Mouse (Mus musculus): ENCODE results near the gene Clic5.

Gene Clic5

GRCm38 (mm10) chr17:44192981-44193380 lies 4.6 kb downstream of the Clic5 start:
- no peak for DNase-seq (ENCODE audit: low spot score in 2 of 2)

- no peak for DNase-seq (ENCODE audit: low spot score in 2 of 2)
Observed at GRCm38 (mm10) chr17:44199158-44199557, 10.8 kb downstream of the Clic5 start.

DNA sequence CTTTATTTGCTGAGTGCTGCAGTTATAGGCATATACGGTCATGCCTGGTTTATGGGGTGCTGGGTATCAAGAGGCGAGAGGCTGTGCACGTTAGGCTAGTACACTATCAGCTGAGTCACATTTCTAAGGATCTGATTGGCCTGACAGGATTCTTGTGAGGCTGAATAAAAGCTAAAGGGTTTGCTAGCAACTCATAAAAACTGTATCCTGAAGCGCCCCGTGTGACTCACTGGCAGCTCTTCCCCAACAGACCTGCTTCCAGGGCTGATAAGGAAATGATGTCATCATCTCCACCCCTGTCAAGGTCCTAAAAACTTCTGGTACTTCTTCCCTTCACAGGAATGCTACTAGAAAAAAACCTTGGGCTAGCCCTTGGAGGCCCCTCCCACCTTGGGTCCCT lies 14.6 kb downstream of the Clic5 start:
- no peak for DNase-seq (ENCODE audit: low spot score in 2 of 2)

DNA sequence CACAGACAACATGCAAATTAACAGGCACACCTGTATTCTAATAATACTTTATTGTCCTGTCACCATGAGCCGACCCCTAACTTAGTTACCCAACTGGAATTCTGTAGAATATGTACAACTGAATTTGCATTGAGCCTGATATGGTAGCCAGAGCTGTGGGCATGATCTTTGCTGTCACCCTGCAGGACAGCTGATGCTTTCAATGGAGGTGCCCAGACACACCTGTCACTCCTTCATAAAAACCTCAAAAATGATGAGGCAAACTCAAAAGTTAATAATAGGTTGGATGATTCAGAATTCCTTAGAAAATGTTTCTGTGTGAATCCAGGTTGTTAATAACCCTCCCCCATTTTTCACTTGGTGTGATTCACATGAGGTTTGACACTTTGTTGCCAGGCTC lies 16.4 kb downstream of the Clic5 start:
- DNase-seq (ENCODE audit: low spot score in 2 of 2) = no peak

DNA sequence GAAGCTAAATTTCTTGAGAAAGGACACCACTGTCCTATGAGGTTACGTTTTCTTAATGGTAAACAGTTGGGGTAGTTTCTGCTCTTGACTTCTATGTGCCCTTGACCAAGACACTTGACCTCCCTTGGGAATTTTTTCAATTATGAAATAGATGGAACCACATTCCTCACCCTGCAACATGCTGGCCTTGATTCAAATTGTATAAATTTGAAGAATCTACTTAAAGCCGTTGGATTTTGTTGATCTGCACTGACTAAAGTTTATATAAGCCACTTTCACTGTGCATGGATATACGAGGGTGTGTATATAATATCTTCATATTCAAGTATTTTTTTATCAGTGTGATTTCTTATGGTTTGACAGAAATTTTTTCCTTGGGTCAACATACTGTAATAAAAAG lies 17.2 kb downstream of the Clic5 start:
- no peak for DNase-seq (ENCODE audit: low spot score in 2 of 2)

GRCm38 (mm10) chr17:44208900-44209299 lies 20.5 kb downstream of the Clic5 start:
- DNase-seq (ENCODE audit: low spot score in 2 of 2) = no peak

- no peak for DNase-seq (ENCODE audit: low spot score in 2 of 2)
Observed at GRCm38 (mm10) chr17:44212960-44213619, 24.7 kb downstream of the Clic5 start.

DNA sequence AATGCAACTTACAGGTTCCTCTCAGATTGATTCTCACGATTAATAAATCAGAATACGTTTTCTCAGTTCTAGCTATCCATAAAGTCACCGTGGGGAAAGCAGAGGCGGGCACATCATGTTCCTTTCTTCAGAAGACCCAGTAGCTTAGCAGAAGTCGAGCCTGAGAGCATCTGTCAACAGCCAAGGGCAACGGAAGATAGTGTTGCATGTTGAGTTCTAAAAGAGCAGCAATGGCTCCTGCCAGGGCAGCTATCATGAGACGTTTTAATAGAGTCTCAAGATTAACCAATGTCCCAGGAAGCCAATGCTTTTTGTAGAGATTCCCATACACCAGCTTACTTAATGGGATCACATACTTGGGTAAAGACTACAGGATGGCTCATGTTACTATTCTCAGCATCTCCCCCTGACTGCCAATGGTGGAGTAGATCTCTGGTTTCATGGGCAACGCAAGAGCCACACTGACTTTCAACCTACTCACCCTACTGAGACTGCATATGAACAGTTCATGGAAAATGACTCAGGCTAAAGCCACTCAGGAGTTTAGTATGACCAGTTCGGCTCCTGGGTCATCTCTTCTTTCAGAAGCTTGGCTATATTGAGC lies 26.9 kb downstream of the Clic5 start:
- DNase-seq (ENCODE audit: low spot score in 2 of 2) = no peak

GRCm38 (mm10) chr17:44217185-44217584 lies 28.8 kb downstream of the Clic5 start:
- DNase-seq (ENCODE audit: low spot score in 2 of 2) = no peak

DNA sequence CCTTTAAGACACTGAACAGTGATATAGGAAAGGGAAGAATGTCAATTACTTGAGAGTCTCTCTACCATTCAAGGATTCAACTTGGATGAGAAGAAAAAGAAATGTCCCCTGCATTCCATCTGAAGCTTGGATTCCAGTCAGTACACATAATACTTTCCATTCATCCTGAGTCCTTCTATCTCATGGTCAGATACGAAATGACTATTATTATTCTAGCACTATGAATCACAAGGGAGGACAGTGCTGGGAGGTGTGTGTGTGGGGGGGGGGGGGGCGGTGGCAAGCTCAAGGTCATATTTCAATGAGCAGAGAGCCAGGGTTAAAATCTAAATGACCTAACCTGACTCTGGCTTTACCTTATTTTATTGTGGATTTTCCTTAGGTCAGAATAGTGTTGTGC lies 31.6 kb downstream of the Clic5 start:
- no peak for DNase-seq (ENCODE audit: low spot score in 2 of 2)

GRCm38 (mm10) chr17:44228428-44228827 lies 40.0 kb downstream of the Clic5 start:
- DNase-seq (ENCODE audit: low spot score in 2 of 2) = no peak

DNA sequence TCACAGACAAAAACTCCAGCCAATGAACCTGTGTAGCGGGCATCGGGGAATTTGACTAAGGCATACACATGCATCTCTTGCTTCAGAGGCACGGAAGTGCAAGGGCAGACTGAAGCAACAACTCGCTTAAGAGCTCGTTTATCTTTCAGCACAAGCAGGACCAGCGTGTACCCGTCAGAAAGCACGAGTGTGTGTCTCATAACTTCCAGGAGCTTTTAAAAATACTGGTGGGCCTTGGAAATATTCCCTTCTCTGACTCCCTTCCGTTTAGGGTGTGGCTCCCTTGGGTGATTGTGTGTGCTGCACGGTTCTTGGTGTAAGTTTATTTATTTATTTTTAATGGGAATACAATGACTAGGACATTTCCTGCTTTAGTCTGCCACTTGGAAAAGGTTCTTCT lies 41.7 kb downstream of the Clic5 start:
- no peak for DNase-seq (ENCODE audit: low spot score in 2 of 2)

DNA sequence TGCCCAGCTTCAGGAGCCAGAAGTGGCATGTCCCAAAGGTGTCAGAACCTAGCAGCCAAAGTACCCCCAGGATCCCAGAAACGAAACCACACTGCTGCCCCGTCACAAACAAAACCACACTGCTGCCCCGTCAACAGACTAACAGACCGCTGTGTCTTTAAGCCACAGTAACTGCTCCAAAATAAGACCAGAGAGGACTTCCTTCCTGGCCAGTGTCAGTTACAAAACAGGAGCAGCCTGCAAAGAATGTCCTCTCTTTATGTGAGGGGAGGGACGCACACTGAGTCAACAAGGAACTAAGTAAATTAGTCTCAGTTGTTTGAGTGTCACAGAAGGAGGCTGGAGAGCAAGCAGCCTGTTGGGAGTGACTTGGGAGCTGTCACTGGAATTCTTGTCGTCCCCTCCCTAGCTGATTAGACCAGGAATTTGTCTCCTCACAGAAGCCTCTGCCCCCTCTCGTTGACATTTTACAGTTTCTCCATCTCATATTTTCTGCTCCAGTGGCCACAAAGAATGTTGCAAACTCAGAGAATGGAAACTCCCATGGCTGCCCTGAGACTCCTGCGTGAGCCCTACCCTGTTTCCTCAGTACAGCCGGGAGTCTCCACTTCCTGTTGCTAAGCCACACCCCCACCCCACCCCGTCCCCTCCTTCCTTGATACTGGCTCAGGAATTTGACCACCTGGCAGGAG lies 50.8 kb downstream of the Clic5 start:
- DNase-seq (ENCODE audit: low spot score in 2 of 2) = no peak

DNA sequence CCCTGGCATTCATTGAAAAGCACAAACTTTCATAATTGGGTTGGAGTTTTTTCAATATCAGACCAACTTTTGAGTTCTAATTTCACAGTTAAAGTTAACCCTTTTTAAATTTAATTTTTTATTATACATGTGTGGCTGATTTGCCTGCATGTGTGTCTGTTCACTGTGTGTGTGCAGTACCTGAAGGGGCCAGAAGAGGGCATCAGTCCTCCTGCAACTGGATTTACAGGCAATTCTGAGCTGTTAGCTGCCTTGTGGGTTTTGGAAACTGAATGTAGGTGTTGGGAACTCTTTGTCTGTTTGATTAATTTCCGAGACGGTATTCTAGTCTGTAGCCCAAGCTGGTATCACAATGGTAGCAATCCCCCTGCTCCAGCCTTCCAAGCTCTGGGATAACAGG lies 52.4 kb downstream of the Clic5 start:
- DNase-seq (ENCODE audit: low spot score in 2 of 2) = no peak

GRCm38 (mm10) chr17:44244096-44244495 lies 55.7 kb downstream of the Clic5 start:
- DNase-seq (ENCODE audit: low spot score in 2 of 2) = no peak

GRCm38 (mm10) chr17:44244625-44245024 lies 56.2 kb downstream of the Clic5 start:
- no peak for DNase-seq (ENCODE audit: low spot score in 2 of 2)

DNA sequence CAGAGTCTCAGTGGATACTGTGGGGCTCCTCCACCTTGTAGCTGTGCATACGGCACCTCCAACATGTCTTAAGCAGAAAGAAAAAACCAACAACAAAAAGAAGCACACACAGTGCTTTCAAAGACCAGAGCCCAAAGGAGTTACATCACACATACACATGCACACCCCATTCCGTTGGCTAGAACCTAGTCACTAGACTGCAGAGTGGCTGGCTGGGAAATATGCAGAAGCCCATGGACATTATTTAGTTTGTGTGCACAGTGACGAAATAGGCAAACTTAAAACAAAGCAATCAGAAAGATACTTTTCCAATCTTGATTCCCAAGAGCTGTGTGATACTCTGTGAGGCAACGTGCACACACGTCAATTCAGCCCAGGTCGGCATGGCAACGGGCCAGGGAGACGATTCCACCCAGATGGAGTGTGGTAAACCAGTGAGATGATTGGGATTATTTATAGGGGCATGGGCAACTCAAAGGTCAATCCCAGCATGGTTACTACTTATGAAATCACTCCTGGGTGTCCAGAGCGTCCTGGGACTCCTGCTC lies 57.8 kb downstream of the Clic5 start:
- no peak for DNase-seq (ENCODE audit: low spot score in 2 of 2)

DNA sequence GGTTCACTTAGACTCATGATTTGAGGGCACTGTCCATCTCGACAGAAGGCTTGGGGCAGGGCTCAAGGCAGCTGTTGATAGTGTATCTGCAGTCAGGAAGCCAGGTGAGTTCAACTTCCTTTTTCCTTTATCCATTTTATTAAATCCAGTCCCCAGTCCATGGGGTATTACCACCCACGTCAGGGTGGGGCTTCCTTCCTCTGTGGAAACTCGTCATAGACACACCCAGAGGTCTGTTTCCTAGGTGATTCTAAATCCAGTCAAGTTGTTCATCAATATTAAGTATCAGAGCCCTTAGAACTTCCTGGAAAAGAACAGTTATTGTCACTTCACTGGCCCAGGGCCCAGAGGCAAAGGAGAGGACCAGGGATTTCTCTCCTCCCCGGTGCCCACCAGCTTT lies 61.2 kb downstream of the Clic5 start:
- DNase-seq (ENCODE audit: low spot score in 2 of 2) = no peak

DNA sequence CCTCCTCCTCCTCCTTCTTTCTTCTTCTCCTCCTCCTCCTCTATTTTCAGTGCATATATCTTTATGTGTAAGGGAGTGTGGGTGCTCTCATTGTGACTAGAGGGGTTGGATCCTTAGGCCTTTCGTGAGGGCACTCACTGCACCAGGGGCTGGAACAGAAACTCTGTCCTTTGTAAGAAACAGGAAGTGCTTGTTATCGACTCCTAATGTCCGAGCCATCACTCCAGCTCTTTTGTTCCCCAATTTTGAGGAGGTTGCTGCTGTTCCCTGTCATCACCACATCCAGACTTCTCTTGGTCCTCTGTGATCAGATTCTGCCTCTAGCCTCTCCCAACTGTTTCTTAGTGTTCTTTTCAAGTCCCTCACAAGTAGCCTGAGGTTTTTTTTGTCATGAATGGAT lies 64.3 kb downstream of the Clic5 start:
- DNase-seq (ENCODE audit: low spot score in 2 of 2) = no peak

DNA sequence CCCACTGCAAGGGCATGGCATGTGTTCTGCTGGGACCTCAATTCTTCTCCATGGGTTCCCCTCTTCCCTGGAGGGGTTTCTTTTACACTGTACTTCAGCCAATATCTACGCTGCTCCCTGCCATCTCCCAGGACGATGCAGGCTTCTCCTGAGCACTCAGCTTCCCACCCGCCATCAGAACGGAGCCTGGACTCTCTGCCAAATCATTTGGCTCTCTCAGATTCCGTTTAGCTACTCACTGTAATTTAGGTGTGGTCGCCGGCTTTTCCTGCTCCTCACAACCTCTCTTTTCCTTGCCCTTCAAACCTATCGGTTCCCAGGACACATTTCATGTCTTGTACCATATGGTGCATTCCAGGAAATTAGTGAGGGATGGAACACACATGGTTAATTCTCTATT lies 66.3 kb downstream of the Clic5 start:
- DNase-seq (ENCODE audit: low spot score in 2 of 2) = no peak

GRCm38 (mm10) chr17:44256583-44256982 lies 68.2 kb downstream of the Clic5 start:
- DNase-seq (ENCODE audit: low spot score in 2 of 2) = peak; percentile 69 to 76

GRCm38 (mm10) chr17:44259245-44259644 lies 70.9 kb downstream of the Clic5 start:
- no peak for DNase-seq (ENCODE audit: low spot score in 2 of 2)

DNA sequence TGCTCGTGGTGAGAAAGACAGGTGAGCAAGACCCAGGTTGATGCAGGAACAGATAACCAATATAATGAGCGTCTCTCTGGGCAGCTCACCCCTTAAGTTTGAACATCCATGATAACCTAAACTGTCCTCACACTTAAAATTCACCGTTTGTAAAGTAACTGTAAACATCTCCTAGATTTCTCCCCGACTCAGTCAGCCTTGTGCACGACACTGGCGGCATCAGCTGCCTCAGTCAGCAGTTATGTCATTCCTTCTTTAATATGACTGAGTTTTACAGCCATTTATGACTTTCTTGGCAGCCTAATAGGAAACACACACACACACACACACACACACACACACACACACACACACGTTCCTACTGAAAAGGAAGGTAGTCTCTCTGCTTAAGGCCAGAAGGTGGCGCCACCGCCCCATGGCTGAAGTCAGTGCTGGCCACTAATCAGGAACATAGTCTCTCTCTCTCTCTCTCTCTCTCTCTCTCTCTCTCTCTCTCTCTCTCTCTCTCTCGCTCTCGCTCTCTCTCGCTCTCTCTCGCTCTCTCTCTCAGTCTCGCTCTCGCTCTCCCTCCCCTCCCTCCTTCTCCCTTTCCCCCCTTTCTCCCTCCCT lies 73.3 kb downstream of the Clic5 start:
- peak; percentile 57 to 81 for DNase-seq (ENCODE audit: low spot score in 2 of 2)

Data from right cerebral cortex, adult 2 months (tissue).